Mouse (Mus musculus) stomach, postnatal 0 days (tissue): ENCODE results near the gene Wnt3. TPM values are rescaled to one million over a fixed set of nuclear protein-coding genes. Genes with fewer than 3 reads are reported as not detected.

Experiments
- ATAC-seq: fragments of 200-750 bp; cut with Nextera tagmentation; 2 replicates; pipeline ENCODE4 v1.8.0; 2017; ENCODE audit not compliant: low FRiP score, low TSS enrichment
- DNase-seq: peaks from one replicate; pipeline ENCODE4 v3.0.0-alpha.2; 2016; ENCODE audit warnings: low spot score
- H3K27ac ChIP-seq: fragments of 300-500 bp; sonication (generic); replicated peaks from 2 replicates; pipeline ENCODE4 v1.5.1; 2014; ENCODE audit warnings: mild to moderate bottlenecking, control low read depth
- H3K27me3 ChIP-seq: fragments of 300-500 bp; sonication (generic); 2 replicates; pipeline ENCODE4 v1.6.1; 2014; ENCODE audit warnings: low read length; ENCODE audit not compliant: control insufficient read depth, insufficient read depth
- H3K36me3 ChIP-seq: fragments of 300-500 bp; sonication (generic); 2 replicates; pipeline ENCODE4 v1.6.1; 2014; ENCODE audit warnings: low read length, mixed read lengths; ENCODE audit not compliant: control insufficient read depth, insufficient read depth
- H3K4me1 ChIP-seq: fragments of 300-500 bp; sonication (generic); replicated peaks from 2 replicates; pipeline ENCODE4 v1.6.1; 2014; ENCODE audit warnings: antibody characterized with exemption; ENCODE audit not compliant: control insufficient read depth, insufficient read depth
- H3K4me2 ChIP-seq: fragments of 300-500 bp; sonication (generic); replicated peaks from 2 replicates; pipeline ENCODE4 v1.6.1; 2014; ENCODE audit warnings: low read depth, mild to moderate bottlenecking, control low read depth, moderate library complexity
- H3K4me3 ChIP-seq: fragments of 300-500 bp; sonication (generic); 2 replicates; pipeline ENCODE4 v1.5.1; 2014; ENCODE audit warnings: low read depth, low read length, control low read depth
- H3K9ac ChIP-seq: fragments of 300-500 bp; sonication (generic); 2 replicates; pipeline ENCODE4 v1.6.1; 2014; ENCODE audit warnings: mild to moderate bottlenecking, low read length, control low read depth, mixed read lengths
- H3K9me3 ChIP-seq: fragments of 300-500 bp; sonication (generic); 2 replicates; pipeline ENCODE4 v1.6.1; 2016; ENCODE audit warnings: low read length; ENCODE audit not compliant: control insufficient read depth
- CTCF ChIP-seq: IDR thresholded peaks from 2 replicates; pipeline ENCODE4 v1.5.1; 2016; ENCODE audit warnings: antibody characterized with exemption, low read depth, mild to moderate bottlenecking, moderate library complexity
- EP300 ChIP-seq: optimal IDR thresholded peaks from 2 replicates; pipeline ENCODE3; 2016; ENCODE audit warnings: antibody characterized with exemption
- WGBS: fragments of 180-500 bp; shearing (Covaris S2); extraction: QIAGEN DNeasy Blood & Tissue Kit; methylation state at CpG from one replicate; pipeline ENCODE4 v1.1.7; 2014; 5-methylcytosine and 5-hydroxymethylcytosine counted together
- polyA plus RNA-seq: library from polyadenylated mRNA; unstranded; fragments of >200 nt; fragmentation: Nextera tagmentation; extraction: Ambion mirVana; gene quantifications from 2 replicates; pipeline ENCODE4 v1.2.1, GENCODE M21; 2015

Wnt3 gene
- polyA plus RNA-seq, 1 experiment from 2014 or later, result 0.55 TPM

- no peak for ATAC-seq
- Histone ChIP-seq H3K9me3 (no peaks in the 10 kb centered on the region), H3K27me3 (no peaks in the 10 kb centered on the region), H3K4me2 (no peak overlapping the region), H3K4me3 (no peak overlapping the region), H3K27ac (no peak overlapping the region), H3K36me3 (peaks cover 3% of the 10 kb centered on the region; the same call in 1 of the 2 replicates), H3K4me1 (no peaks in the 10 kb centered on the region), H3K9ac (no peak overlapping the region)
- no peak for DNase-seq
- 94% methylated on average over 7 of the region's 7 CpGs for WGBS
- TF ChIP-seq CTCF, result no peak
- no peak for TF ChIP-seq EP300
Observed at GRCm38 (mm10) chr11:103856641-103857040, 82.7 kb downstream of the Wnt3 start.

- ATAC-seq, result no peak
- Histone ChIP-seq H3K27me3 (no peaks in the 10 kb centered on the region), H3K9me3 (no peaks in the 10 kb centered on the region), H3K4me3 (no peak overlapping the region), H3K36me3 (peaks cover 3% of the 10 kb centered on the region; the same call in 1 of the 2 replicates), H3K4me2 (no peak overlapping the region), H3K4me1 (no peaks in the 10 kb centered on the region), H3K9ac (no peak overlapping the region), H3K27ac (no peak overlapping the region)
- DNase-seq, result no peak
- no peak for TF ChIP-seq CTCF
- no peak for TF ChIP-seq EP300
- 65% methylated on average over 5 of the region's 5 CpGs for WGBS
Observed at GRCm38 (mm10) chr11:103858760-103859159, 84.8 kb downstream of the Wnt3 start.

GRCm38 (mm10) chr11:103859933-103860610, 86.1 kb downstream of the Wnt3 start:
- WGBS, result 63% methylated on average over 4 of the region's 4 CpGs
- Histone ChIP-seq H3K4me2 (no peak overlapping the region), H3K27ac (no peak overlapping the region), H3K4me3 (no peak overlapping the region), H3K4me1 (no peaks in the 10 kb centered on the region), H3K27me3 (no peaks in the 10 kb centered on the region), H3K9ac (no peak overlapping the region), H3K9me3 (no peaks in the 10 kb centered on the region), H3K36me3 (peaks cover 3% of the 10 kb centered on the region; the same call in 1 of the 2 replicates)
- no peak for DNase-seq
- no peak for TF ChIP-seq CTCF
- TF ChIP-seq EP300, result no peak
- ATAC-seq, result no peak

GRCm38 (mm10) chr11:103862951-103863350, 89.0 kb downstream of the Wnt3 start:
- H3K9me3 ChIP-seq, result no peaks in the 10 kb centered on the region
- no peaks in the 10 kb centered on the region for H3K4me1 ChIP-seq
- 0 out of 2 replicates have a peak, but pooled peaks cover 3% of the 10 kb centered on the region for H3K36me3 ChIP-seq
- WGBS, result 59% methylated on average over 8 of the region's 8 CpGs
- H3K9ac ChIP-seq, result no peak overlapping the region
- no peak overlapping the region for H3K27ac ChIP-seq
- no peaks in the 10 kb centered on the region for H3K27me3 ChIP-seq
- H3K4me2 ChIP-seq, result no peak overlapping the region
- no peak overlapping the region for H3K4me3 ChIP-seq
- DNase-seq (peak; percentile 65), ATAC-seq (peak; percentile 42; the same call in 1 of the 2 replicates)
- TF ChIP-seq EP300 (no peak), CTCF (no peak)

GRCm38 (mm10) chr11:103864486-103864885, 90.5 kb downstream of the Wnt3 start:
- WGBS, result 78% methylated on average over 4 of the region's 4 CpGs
- Histone ChIP-seq H3K9ac (no peak overlapping the region), H3K4me3 (no peak overlapping the region), H3K27me3 (no peaks in the 10 kb centered on the region), H3K36me3 (peaks cover 6% of the 10 kb centered on the region; the same call in 1 of the 2 replicates), H3K9me3 (no peaks in the 10 kb centered on the region), H3K4me2 (no peak overlapping the region), H3K27ac (no peak overlapping the region), H3K4me1 (no peaks in the 10 kb centered on the region)
- TF ChIP-seq EP300 (no peak), CTCF (no peak)
- DNase-seq (no peak), ATAC-seq (no peak)

- peaks cover 3% of the 10 kb centered on the region; the same call in 1 of the 2 replicates for H3K36me3 ChIP-seq
- WGBS, result 67% methylated on average over 7 of the region's 7 CpGs
- ATAC-seq (no peak), DNase-seq (no peak)
- no peak overlapping the region for H3K4me3 ChIP-seq
- no peaks in the 10 kb centered on the region for H3K27me3 ChIP-seq
- no peak for TF ChIP-seq CTCF
- TF ChIP-seq EP300, result no peak
- H3K27ac ChIP-seq, result no peak overlapping the region
- no peak overlapping the region for H3K4me2 ChIP-seq
- no peak overlapping the region for H3K9ac ChIP-seq
- H3K4me1 ChIP-seq, result no peaks in the 10 kb centered on the region
- no peaks in the 10 kb centered on the region for H3K9me3 ChIP-seq
Observed at GRCm38 (mm10) chr11:103865346-103865745, 91.4 kb downstream of the Wnt3 start.

Other genes with a start within 250 kb of the Wnt3 start
- not detected in 2 replicates for gene Gm884, start 153.0 kb upstream of the Wnt3 start, polyA plus RNA-seq
- gene Lyzl6, start 135.3 kb upstream of the Wnt3 start, polyA plus RNA-seq, result not detected in 2 replicates
- gene Rprml, start 124.6 kb upstream of the Wnt3 start, polyA plus RNA-seq, result 0.16 and 0.25 TPM in 2 replicates
- 58.7 and 60.4 TPM in 2 replicates for gene Gosr2, start 76.3 kb upstream of the Wnt3 start, polyA plus RNA-seq
- gene Wnt9b, start 24.3 kb upstream of the Wnt3 start, polyA plus RNA-seq, result not detected in 2 replicates
- gene Nsf, start 179.9 kb downstream of the Wnt3 start, polyA plus RNA-seq, result 28.2 and 30.6 TPM in 2 replicates
- 41.7 and 43.3 TPM in 2 replicates for gene Arf2, start 192.6 kb downstream of the Wnt3 start, polyA plus RNA-seq